Mouse (Mus musculus) testis, postnatal 10 days (tissue): ENCODE results near the gene Gm28171.
"Not testable (repeated sequence)": the region's sequence is repeated elsewhere in the genome, so short reads cannot be mapped to it uniquely, and the experiment has no call there.

Source experiments
- DNase-seq: peaks from one replicate; pipeline ENCODE4 v3.0.0; 2021; ENCODE audit warnings: low spot score

The Gm28171 gene

GRCm38 (mm10) chrY:5793095-5793494 lies at the start of gene Gm28171:
TSS of gene Gm28171 (plus strand) at chrY:5793395.
- DNase-seq: not testable (repeated sequence)
